Mouse (Mus musculus) megakaryocyte, embryonic 14.5 days (primary cell): Measurements from ENCODE around the gene Slc27a2.

Experiments used
- FLI1 ChIP-seq: IDR thresholded peaks from 2 replicates; pipeline ENCODE4 v1.6.1; 2012; ENCODE audit warnings: low read length, inconsistent platforms, mixed read lengths
- GATA1 ChIP-seq: IDR thresholded peaks from 3 replicates; pipeline ENCODE4 v1.6.1; 2012; ENCODE audit warnings: mixed read lengths, low read length, inconsistent platforms, borderline replicate concordance

DNA sequence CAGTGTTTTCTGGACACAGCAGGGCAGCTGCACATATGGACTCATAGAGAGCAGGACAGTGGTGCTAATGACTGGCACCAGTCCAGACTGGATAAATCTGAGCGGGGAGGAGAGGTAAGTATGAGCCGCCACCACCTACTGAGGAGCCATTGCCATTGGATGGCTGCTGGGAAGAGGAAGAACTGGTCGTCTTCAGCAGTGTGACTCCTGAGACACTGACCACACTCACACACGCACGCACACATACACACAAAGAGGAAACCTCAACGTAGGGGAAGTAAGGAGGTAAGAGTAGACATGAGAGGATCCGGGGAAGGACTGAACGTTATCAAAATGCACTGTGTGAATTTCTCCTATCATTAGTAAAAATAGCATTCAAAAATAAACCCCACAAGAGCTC is 24.7 kb upstream of the Slc27a2 start:
- no peak for TF ChIP-seq GATA1
- TF ChIP-seq FLI1: no peak
